Mouse (Mus musculus): ENCODE results near the gene Hmgb3.
"Not testable (repeated sequence)": the region's sequence is repeated elsewhere in the genome, so short reads cannot be mapped to it uniquely, and the experiment has no call there.

Hmgb3 gene

GRCm38 (mm10) chrX:71555415-71556114 lies at the start of gene Hmgb3:
TSS of gene Hmgb3 (plus strand) at chrX:71555918.
- peak; percentile 73 for DNase-seq

- not testable (repeated sequence) for DNase-seq
These were observed 49.1 kb upstream of the Hmgb3 start for GRCm38 (mm10) chrX:71506591-71506990.

- DNase-seq = no peak
These were observed 36.5 kb upstream of the Hmgb3 start for GRCm38 (mm10) chrX:71519252-71519651.

DNA sequence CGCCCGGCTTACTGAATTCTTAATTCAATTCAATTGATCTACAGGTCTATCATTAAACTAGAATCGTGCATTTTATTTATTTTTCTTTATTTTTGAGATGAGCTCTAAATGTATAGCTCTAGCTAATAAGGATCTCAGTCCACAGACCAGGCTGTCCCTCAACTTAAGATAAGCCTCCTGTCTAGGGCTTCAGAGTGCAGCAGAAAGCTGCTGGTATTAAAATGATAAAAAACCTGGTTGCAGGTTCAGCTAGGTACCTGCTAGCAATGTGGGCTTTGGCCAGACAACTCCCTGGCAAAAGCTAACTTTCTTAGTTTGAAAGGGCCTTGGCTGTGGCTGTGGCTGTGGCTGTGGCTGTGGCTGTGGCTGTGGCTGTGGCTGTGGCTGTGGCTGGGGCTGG lies 32.8 kb upstream of the Hmgb3 start:
- DNase-seq = no peak

GRCm38 (mm10) chrX:71524310-71524709 lies 31.4 kb upstream of the Hmgb3 start:
- no peak for DNase-seq

- DNase-seq = no peak
These were observed 30.0 kb upstream of the Hmgb3 start for GRCm38 (mm10) chrX:71525593-71526299.

DNA sequence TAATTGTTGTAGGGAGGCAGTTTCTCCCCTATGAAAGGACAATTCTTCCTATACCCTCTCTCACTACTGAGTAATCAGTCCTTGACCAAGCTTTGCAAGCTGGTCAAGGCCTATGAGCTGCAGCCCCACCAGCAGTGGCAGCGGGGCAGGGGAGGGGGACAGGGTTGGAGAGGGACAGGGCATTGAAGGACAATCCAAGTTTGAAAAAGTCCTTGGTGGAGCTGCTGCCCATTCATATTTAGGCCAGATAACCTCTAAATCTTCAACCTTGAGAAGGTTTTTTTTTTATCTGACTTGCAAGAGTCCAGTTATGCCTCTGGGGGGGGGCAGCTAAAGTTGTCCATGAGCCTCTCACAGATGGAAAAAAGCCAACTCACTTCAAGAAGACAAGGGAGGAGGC lies 28.3 kb upstream of the Hmgb3 start:
- no peak for DNase-seq

GRCm38 (mm10) chrX:71528150-71528549 lies 27.6 kb upstream of the Hmgb3 start:
- no peak for DNase-seq

GRCm38 (mm10) chrX:71528646-71529045 lies 27.1 kb upstream of the Hmgb3 start:
- peak; percentile 29 for DNase-seq

DNA sequence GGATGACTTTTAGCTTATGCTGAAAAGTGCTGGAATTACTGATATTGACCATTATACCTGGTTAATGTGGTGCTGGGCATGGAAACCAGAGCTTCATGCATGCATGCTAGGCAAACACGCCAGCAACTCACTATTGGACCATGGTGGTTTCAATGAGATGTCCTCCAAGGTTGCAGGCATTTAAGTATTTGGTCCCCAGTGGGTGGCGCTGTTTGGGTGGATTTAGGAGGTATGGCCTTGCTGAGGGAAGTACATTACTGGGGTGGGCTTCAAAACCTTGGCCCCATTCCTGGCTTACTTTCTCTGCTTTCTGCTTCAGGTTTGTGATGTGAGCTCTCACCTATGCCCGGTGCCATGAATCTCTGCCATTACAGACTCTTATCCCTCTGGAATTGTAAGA lies 23.1 kb upstream of the Hmgb3 start:
- DNase-seq = no peak

- DNase-seq = no peak
These were observed 21.6 kb upstream of the Hmgb3 start for GRCm38 (mm10) chrX:71534102-71534501.

- no peak for DNase-seq
These were observed 17.9 kb upstream of the Hmgb3 start for GRCm38 (mm10) chrX:71537791-71538190.

DNA sequence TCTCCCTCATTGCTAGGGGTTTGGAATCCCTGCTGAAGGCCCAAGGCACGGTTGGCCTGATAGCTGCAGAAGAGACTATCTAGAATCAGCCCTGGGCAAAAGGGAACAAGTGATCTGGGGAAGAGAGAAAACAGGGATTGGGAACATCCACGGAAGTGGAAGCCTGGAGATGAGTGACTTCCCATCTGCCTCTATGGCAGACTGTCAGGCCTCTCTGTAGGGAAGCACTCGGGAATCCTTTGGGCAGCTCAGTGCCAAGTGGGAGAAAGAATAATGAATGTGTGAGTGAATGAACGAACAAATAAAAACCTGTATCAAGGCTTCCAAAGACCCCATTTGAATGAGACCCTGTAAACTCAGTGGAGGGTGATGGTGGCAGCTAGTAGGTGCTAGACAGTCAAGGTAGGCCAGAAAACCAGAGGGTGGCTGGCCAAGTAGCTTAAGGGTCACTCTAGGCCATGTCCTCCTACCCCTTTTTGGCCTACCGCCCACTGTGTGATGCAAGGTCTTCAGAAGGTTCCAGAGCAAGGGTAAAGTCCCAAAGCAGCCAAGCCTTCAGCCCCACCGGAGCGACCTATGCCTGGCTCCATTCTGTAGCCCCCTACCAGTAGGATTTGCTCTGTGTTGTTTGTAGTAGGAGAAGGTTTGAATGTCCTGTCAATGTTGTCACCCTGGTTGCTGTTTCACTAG lies 14.8 kb upstream of the Hmgb3 start:
- DNase-seq = no peak

DNA sequence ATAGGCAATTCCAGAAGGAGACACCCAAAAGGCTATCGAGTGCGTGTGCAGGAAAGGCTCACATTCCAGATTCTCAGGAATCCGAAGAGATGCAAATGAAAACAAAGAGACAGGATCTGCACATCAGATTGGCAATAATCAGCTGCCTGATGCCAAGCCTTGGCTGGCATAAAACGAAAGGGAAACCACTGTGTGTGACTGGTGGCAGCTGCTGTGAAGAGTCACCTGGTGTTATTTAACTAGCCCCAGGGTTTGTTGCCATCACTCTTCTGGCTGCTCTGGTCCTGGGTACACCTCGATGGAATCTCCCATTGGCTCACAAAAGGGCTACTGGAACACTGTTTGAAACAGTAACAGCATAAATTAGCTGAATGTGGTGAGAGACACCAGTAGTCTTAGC lies 11.0 kb upstream of the Hmgb3 start:
- no peak for DNase-seq

- DNase-seq = no peak
These were observed 10.6 kb upstream of the Hmgb3 start for GRCm38 (mm10) chrX:71545163-71545562.

DNA sequence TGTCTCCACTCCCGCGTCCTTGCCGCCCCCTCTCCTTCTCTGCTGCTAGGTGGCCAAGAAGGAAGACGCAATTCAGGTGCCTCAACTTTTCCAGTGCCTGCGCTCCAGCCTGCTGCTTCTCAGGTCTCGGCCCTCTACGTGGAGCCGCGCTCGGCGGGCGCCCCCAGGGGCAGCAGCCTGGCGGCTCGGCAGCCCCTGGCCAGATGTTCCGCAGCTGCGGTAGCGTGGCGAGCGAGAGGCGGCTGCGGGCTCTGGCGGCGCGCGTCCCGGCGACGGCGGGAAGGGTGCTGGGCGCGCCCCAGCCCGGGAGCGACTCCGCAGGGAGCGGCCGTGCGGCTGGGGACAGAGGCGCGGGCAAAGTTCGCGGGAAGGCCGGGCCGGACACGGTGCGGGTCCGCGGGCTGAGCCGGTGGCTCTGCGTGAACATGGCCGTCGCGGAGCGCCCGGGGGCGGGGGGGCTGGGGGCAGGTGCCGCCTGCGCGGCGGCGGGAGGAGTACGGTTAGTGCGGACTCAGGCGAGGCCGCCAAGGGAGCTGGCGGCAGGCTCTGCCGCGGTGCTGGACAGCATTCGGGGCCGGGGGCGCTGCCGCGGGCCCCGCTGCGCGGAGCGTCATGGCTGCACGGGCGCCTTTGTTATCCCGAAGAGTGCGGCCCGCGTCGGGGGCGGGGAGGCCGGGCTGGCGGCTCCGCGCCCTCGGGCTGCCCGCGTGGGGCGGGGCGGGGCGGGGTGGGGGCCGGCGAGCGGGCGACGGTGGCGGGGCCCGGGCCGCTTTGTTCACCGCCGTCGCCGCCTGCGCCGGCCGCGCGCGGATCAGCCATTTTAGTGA lies 610 bp downstream of the Hmgb3 start:
- no peak for DNase-seq

GRCm38 (mm10) chrX:71556965-71557491 lies 1.3 kb downstream of the Hmgb3 start:
- no peak for DNase-seq

DNA sequence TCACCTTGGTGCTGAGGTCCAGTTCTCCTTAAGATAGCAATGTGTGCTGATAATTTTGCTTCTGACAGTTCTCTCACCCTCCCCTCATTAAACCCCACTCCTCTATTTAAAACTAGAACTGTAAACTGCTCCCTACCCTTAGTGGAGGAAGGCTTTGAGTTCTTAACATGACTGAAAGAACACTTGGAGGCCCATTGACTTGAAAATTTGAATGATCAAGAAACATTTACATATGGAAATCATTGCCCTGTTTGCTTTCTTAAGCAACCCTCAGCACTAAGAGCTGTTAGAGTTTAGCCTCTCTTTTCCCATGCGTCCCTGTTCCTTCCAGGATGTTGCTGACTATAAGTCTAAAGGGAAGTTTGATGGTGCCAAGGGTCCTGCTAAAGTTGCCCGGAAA lies 3.6 kb downstream of the Hmgb3 start:
- no peak for DNase-seq

DNA sequence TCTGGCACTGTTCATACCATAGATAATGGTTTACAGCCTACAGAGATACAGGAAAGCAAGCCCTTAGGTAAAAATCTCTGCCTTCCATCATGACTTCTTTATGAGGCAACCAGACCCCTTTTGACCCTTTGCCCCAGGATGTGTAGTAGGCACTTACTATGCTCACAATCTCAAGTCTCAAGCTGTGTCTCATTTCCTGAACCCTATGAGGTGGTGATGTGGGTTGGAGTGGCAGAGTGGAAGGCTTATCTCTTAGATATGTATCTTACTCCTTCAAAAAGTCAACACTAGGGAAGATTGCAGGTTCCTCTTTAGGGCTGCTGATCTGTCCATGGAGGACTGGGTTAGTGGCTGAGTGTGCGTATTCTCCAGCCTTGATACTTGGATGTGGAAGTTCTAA lies 5.1 kb downstream of the Hmgb3 start:
- DNase-seq = no peak

DNA sequence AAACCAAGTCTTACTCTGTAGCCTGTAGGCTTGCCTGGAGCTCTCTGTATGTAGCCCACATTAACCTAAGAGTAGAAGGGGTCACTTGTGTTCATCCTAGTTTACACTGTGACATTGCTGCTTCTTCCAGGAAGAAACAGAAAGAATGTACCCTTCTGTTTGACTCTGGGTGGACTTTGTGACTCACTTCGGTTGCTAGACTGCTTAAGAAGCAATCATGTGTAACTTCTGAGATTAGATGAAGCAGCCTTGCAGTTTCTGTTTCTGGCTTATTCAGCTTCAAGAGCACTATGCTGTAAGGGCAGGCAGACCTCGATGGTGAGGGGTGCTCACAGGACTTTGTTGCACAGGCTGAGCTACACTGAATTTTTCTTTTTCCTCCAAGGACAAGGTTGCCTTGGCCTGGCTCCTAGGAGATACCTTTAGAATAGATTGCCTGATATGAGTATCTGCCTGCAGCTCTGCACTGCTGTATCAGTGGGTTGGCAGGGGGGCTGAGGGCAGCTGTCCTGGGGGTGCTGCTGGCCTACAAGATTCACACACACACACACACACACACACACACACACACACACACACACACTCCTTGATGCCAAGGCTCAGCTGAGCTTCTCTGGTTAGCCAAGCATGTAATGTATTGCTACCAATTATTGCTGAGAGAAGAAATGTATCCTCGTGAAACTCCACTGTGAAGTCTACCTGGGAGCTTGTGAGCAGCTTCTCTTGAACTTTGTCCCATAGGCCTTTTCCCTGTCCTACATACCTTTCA lies 17.6 kb downstream of the Hmgb3 start:
- DNase-seq = no peak

DNA sequence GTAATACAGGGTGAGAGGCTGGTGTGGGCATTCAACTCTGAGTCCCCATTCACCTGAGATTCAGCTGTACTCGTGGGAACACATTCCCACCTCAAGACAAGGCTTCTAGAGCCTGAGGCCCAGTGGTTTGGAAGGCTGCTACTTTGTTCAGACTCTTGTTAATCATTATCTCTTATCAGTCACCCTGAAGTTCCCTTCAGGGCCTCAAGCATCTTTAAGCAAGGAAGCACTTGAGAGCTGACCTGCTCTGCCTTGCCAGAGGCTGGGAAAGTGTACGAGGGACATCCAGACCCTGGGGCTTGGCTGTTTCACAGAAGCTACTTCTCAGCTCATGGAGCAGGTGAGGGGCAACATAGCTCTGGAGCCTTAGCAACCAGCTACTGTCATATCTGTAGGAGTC lies 19.8 kb downstream of the Hmgb3 start:
- DNase-seq = no peak

GRCm38 (mm10) chrX:71589181-71589580 lies 33.5 kb downstream of the Hmgb3 start:
- no peak for DNase-seq
